Mouse (Mus musculus) activated CD4-positive, CD25-positive, alpha-beta regulatory T cell, adult 4 months (primary cell): ENCODE results near the gene Tarsl2. TPM values are rescaled to one million over a fixed set of nuclear protein-coding genes. Genes with fewer than 3 reads are reported as not detected.
A peak's percentile ranks its signal among the peaks of the same experiment; 100 is the strongest.

Source experiments
- ATAC-seq: one replicate; pipeline ENCODE4 v1.8.0; 2017
- polyA plus RNA-seq, 2 experiments: library from polyadenylated mRNA; unstranded; fragments of 100-300 nt; shearing (Covaris generic); gene quantifications; one replicate each; pipeline ENCODE4 v1.2.1; 2017

Gene Tarsl2
- polyA plus RNA-seq, 2 experiments from 2014 or later: 1.9 to 4.1 TPM

- no peak for ATAC-seq
Observed at GRCm38 (mm10) chr7:65657490-65658120, 12.9 kb downstream of the Tarsl2 start.

GRCm38 (mm10) chr7:65663225-65663790 lies 18.6 kb downstream of the Tarsl2 start:
- ATAC-seq: no peak

- ATAC-seq: no peak
Observed at GRCm38 (mm10) chr7:65663886-65664285, 19.2 kb downstream of the Tarsl2 start.

GRCm38 (mm10) chr7:65667491-65667890 lies 22.8 kb downstream of the Tarsl2 start:
- ATAC-seq: no peak

- no peak for ATAC-seq
Observed at GRCm38 (mm10) chr7:65678050-65678449, 33.4 kb downstream of the Tarsl2 start.

GRCm38 (mm10) chr7:65678900-65679595 lies 34.4 kb downstream of the Tarsl2 start:
- no peak for ATAC-seq

GRCm38 (mm10) chr7:65681166-65681565 lies 36.5 kb downstream of the Tarsl2 start:
- ATAC-seq: no peak

GRCm38 (mm10) chr7:65684256-65684835 lies 39.6 kb downstream of the Tarsl2 start:
- no peak for ATAC-seq

- no peak for ATAC-seq
Observed at GRCm38 (mm10) chr7:65686664-65687063, 42.0 kb downstream of the Tarsl2 start.

GRCm38 (mm10) chr7:65690869-65691268 lies 46.2 kb downstream of the Tarsl2 start, which contains the start of gene Tm2d3:
Gene Tm2d3, plus strand, starts transcription at chr7:65691169.
- no peak for ATAC-seq

- no peak for ATAC-seq
Observed at GRCm38 (mm10) chr7:65691929-65692605, 47.4 kb downstream of the Tarsl2 start.

- ATAC-seq: no peak
Observed at GRCm38 (mm10) chr7:65692883-65693282, 48.2 kb downstream of the Tarsl2 start.

GRCm38 (mm10) chr7:65693301-65693821 lies 48.7 kb downstream of the Tarsl2 start:
- ATAC-seq: peak; percentile 89

GRCm38 (mm10) chr7:65696450-65696849 lies 51.8 kb downstream of the Tarsl2 start:
- peak; percentile 25 for ATAC-seq

- no peak for ATAC-seq
Observed at GRCm38 (mm10) chr7:65702076-65702475, 57.4 kb downstream of the Tarsl2 start.

GRCm38 (mm10) chr7:65704818-65705242 lies 60.1 kb downstream of the Tarsl2 start:
- ATAC-seq: peak; percentile 92

- ATAC-seq: no peak
Observed at GRCm38 (mm10) chr7:65708506-65708905, 63.8 kb downstream of the Tarsl2 start.

- no peak for ATAC-seq
Observed at GRCm38 (mm10) chr7:65710301-65710700, 65.6 kb downstream of the Tarsl2 start.

- no peak for ATAC-seq
Observed at GRCm38 (mm10) chr7:65713782-65714181, 69.1 kb downstream of the Tarsl2 start.

- ATAC-seq: peak; percentile 83
Observed at GRCm38 (mm10) chr7:65714304-65714703, 69.6 kb downstream of the Tarsl2 start.

GRCm38 (mm10) chr7:65734024-65734423 lies 89.3 kb downstream of the Tarsl2 start:
- ATAC-seq: no peak

- ATAC-seq: no peak
Observed at GRCm38 (mm10) chr7:65735261-65735660, 90.6 kb downstream of the Tarsl2 start.
